Mouse (Mus musculus): ENCODE data around the gene Itgb4. TPM values are rescaled to one million over a fixed set of nuclear protein-coding genes. Genes with fewer than 3 reads are reported as not detected.

Itgb4 gene
- total RNA-seq, 2 experiments from 2014 or later = 3.1 to 4.7 TPM

Other genes with a start within 250 kb of the Itgb4 start
- gene Tmem94, start 209.3 kb upstream of the Itgb4 start, total RNA-seq (2021) = 10 to 100 TPM; 62.0 to 79.6 TPM
- gene Caskin2, start 161.1 kb upstream of the Itgb4 start, total RNA-seq (2021) = 10 to 100 TPM; 43.3 to 47.0 TPM
- gene Tsen54, start 160.0 kb upstream of the Itgb4 start, total RNA-seq (2021) = 10 to 100 TPM; 13.8 to 19.4 TPM
- 10 to 100 TPM; 12.7 to 14.0 TPM for gene Llgl2, start 150.7 kb upstream of the Itgb4 start, total RNA-seq (2021)
- 1 to 10 TPM in 1 of 2 experiments, under 1 TPM in 1; 0.91 to 1.2 TPM for gene Myo15b, start 116.3 kb upstream of the Itgb4 start, total RNA-seq (2021)
- 1 to 10 TPM; 1.5 to 2.6 TPM for gene Smim5, start 74.7 kb upstream of the Itgb4 start, total RNA-seq (2021)
- under 1 TPM in 1 of 2 experiments, not detected in 1; 0.30 TPM for gene Smim6, start 62.7 kb upstream of the Itgb4 start, total RNA-seq (2021)
- 10 to 100 TPM; 38.0 to 38.1 TPM for gene Sap30bp, start 41.4 kb upstream of the Itgb4 start, total RNA-seq (2021)
- 10 to 100 TPM; 17.8 to 24.5 TPM for gene Recql5, start 41.2 kb upstream of the Itgb4 start, total RNA-seq (2021)
- 10 to 100 TPM; 67.0 to 90.6 TPM for gene Galk1, start 38.0 kb downstream of the Itgb4 start, total RNA-seq (2021)
- gene H3f3b, start 53.3 kb downstream of the Itgb4 start, total RNA-seq (2021) = 100 to 1,000 TPM; 401 to 426 TPM
- gene Unk, start 55.6 kb downstream of the Itgb4 start, total RNA-seq (2021) = 10 to 100 TPM; 21.0 to 26.0 TPM
- gene Unc13d, start 103.3 kb downstream of the Itgb4 start, total RNA-seq (2021) = 1 to 10 TPM; 2.3 to 2.7 TPM
- gene Wbp2, start 112.3 kb downstream of the Itgb4 start, total RNA-seq (2021) = 100 to 1,000 TPM; 103 to 110 TPM
- 10 to 100 TPM; 23.2 to 24.5 TPM for gene Trim47, start 152.5 kb downstream of the Itgb4 start, total RNA-seq (2021)
- 1 to 10 TPM; 6.3 to 8.1 TPM for gene Trim65, start 156.4 kb downstream of the Itgb4 start, total RNA-seq (2021)
- 10 to 100 TPM; 86.8 to 94.1 TPM for gene Mrpl38, start 164.2 kb downstream of the Itgb4 start, total RNA-seq (2021)
- gene Fbf1, start 193.5 kb downstream of the Itgb4 start, total RNA-seq (2021) = 10 to 100 TPM; 26.5 to 34.4 TPM
- 10 to 100 TPM; 17.8 to 24.4 TPM for gene Ten1, start 224.1 kb downstream of the Itgb4 start, total RNA-seq (2021)
- gene Acox1, start 224.3 kb downstream of the Itgb4 start, total RNA-seq (2021) = 100 to 1,000 TPM; 177 to 242 TPM

All from adrenal gland, postnatal 10 days (tissue).